Mouse (Mus musculus) embryonic facial prominence, embryonic 14.5 days (tissue): Measurements from ENCODE around the gene Gm21915. TPM values are rescaled to one million over a fixed set of nuclear protein-coding genes. Genes with fewer than 3 reads are reported as not detected.

Experiments used
- ATAC-seq: fragments of 200-750 bp; cut with Nextera tagmentation; 2 replicates; pipeline ENCODE4 v1.8.0; 2017; ENCODE audit warnings: low read depth, moderate number of reproducible peaks, moderate TSS enrichment
- DNase-seq: peaks from one replicate; pipeline ENCODE4 v3.0.0-alpha.2; 2015; ENCODE audit warnings: low spot score
- H3K27ac ChIP-seq: fragments of 300-500 bp; sonication (generic); replicated peaks from 2 replicates; pipeline ENCODE4 v1.5.1; 2014; ENCODE audit warnings: low read depth, mild to moderate bottlenecking, low read length, moderate library complexity
- H3K27me3 ChIP-seq: fragments of 300-500 bp; sonication (generic); replicated peaks from 2 replicates; pipeline ENCODE4 v1.6.1; 2014; ENCODE audit warnings: low read length; ENCODE audit not compliant: control insufficient read depth, insufficient read depth
- H3K36me3 ChIP-seq: fragments of 300-500 bp; sonication (generic); 2 replicates; pipeline ENCODE4 v1.6.1; 2014; ENCODE audit warnings: low read length, mixed read lengths; ENCODE audit not compliant: control insufficient read depth, insufficient read depth
- H3K4me1 ChIP-seq: fragments of 300-500 bp; sonication (generic); 2 replicates; pipeline ENCODE4 v1.6.1; 2014; ENCODE audit warnings: antibody characterized with exemption, low read length; ENCODE audit not compliant: control insufficient read depth, insufficient read depth
- H3K4me2 ChIP-seq: fragments of 300-500 bp; sonication (generic); 2 replicates; pipeline ENCODE4 v1.6.1; 2014; ENCODE audit warnings: low read depth, mild to moderate bottlenecking, low read length, moderate library complexity, mixed read lengths
- H3K4me3 ChIP-seq: fragments of 300-500 bp; sonication (generic); 2 replicates; pipeline ENCODE4 v1.5.1; 2014; ENCODE audit warnings: low read depth, mild to moderate bottlenecking, low read length
- H3K9ac ChIP-seq: fragments of 300-500 bp; sonication (generic); 2 replicates; pipeline ENCODE4 v1.6.1; 2014; ENCODE audit warnings: low read depth, mild to moderate bottlenecking, low read length, moderate library complexity, mixed read lengths
- H3K9me3 ChIP-seq: fragments of 300-500 bp; sonication (generic); 2 replicates; pipeline ENCODE4 v1.6.1; 2016; ENCODE audit warnings: low read length; ENCODE audit not compliant: control insufficient read depth
- WGBS: fragments of 180-500 bp; shearing (Covaris S2); extraction: QIAGEN DNeasy Blood & Tissue Kit; methylation state at CpG from one replicate; pipeline ENCODE4 v1.1.7; 2014; 5-methylcytosine and 5-hydroxymethylcytosine counted together
- polyA plus RNA-seq: library from polyadenylated mRNA; unstranded; fragments of >200 nt; fragmentation: Nextera tagmentation; extraction: Ambion mirVana; gene quantifications from 2 replicates; pipeline ENCODE4 v1.2.1, GENCODE M21; 2014

Gm21915 gene
- polyA plus RNA-seq, 1 experiment from 2014 or later, result not detected

- H3K27ac ChIP-seq, result no peak overlapping the region
- ATAC-seq, result no peak
- H3K9ac ChIP-seq, result no peak overlapping the region
- WGBS, result 86% methylated on average over 4 of the region's 4 CpGs
- no peaks in the 10 kb centered on the region for H3K27me3 ChIP-seq
- DNase-seq, result no peak
- peaks cover 33% of the 10 kb centered on the region for H3K4me1 ChIP-seq
- no peaks in the 10 kb centered on the region for H3K9me3 ChIP-seq
- H3K4me3 ChIP-seq, result no peak overlapping the region
- peaks cover 11% of the 10 kb centered on the region; the same call in 1 of the 2 replicates for H3K36me3 ChIP-seq
- no peak overlapping the region for H3K4me2 ChIP-seq
Observed at GRCm38 (mm10) chr9:40696086-40696485, 25.7 kb downstream of the Gm21915 start.

GRCm38 (mm10) chr9:40699194-40699593 is 28.8 kb downstream of the Gm21915 start:
- 96% methylated on average over 3 of the region's 3 CpGs for WGBS
- Histone ChIP-seq H3K27ac (no peak overlapping the region), H3K9ac (no peak overlapping the region), H3K36me3 (peaks cover 11% of the 10 kb centered on the region; the same call in 1 of the 2 replicates), H3K9me3 (no peaks in the 10 kb centered on the region), H3K27me3 (no peaks in the 10 kb centered on the region), H3K4me2 (no peak overlapping the region), H3K4me3 (no peak overlapping the region), H3K4me1 (peaks cover 13% of the 10 kb centered on the region)
- DNase-seq (no peak), ATAC-seq (no peak)

- H3K27me3 ChIP-seq, result no peaks in the 10 kb centered on the region
- ATAC-seq, result no peak
- 86% methylated on average over 5 of the region's 5 CpGs for WGBS
Observed at GRCm38 (mm10) chr9:40700253-40700652, 29.8 kb downstream of the Gm21915 start.

GRCm38 (mm10) chr9:40704364-40705276 is 34.2 kb downstream of the Gm21915 start:
- DNase-seq (peak; percentile 48), ATAC-seq (0 out of 2 replicates have a peak, but pooled peaks have one; percentile 13)
- Histone ChIP-seq H3K4me1 (peaks cover 29% of the 10 kb centered on the region), H3K27ac (peak overlapping the region; percentile 56), H3K9me3 (no peaks in the 10 kb centered on the region), H3K27me3 (no peaks in the 10 kb centered on the region), H3K4me2 (no peak overlapping the region), H3K4me3 (no peak overlapping the region), H3K9ac (no peak overlapping the region), H3K36me3 (no peaks in the 10 kb centered on the region)
- WGBS, result 16% methylated on average over 10 of the region's 10 CpGs

More at GRCm38 (mm10) chr9:40700253-40700652, 29.8 kb downstream of the Gm21915 start:
- H3K4me1 ChIP-seq, result peaks cover 14% of the 10 kb centered on the region
- peaks cover 11% of the 10 kb centered on the region; the same call in 1 of the 2 replicates for H3K36me3 ChIP-seq
- no peak overlapping the region for H3K27ac ChIP-seq
- H3K9me3 ChIP-seq, result no peaks in the 10 kb centered on the region
- no peak overlapping the region for H3K4me2 ChIP-seq
- no peak overlapping the region for H3K4me3 ChIP-seq
- no peak overlapping the region for H3K9ac ChIP-seq
- no peak for DNase-seq

- Histone ChIP-seq H3K9ac (no peak overlapping the region), H3K36me3 (no peaks in the 10 kb centered on the region), H3K27me3 (no peaks in the 10 kb centered on the region), H3K27ac (peak overlapping the region; percentile 29; the same call in 1 of the 2 replicates), H3K4me3 (no peak overlapping the region), H3K9me3 (no peaks in the 10 kb centered on the region), H3K4me2 (no peak overlapping the region), H3K4me1 (peaks cover 29% of the 10 kb centered on the region)
- peak; percentile 20; the same call in 1 of the 2 replicates for ATAC-seq
- DNase-seq, result peak; percentile 69
- WGBS, result 46% methylated on average over 12 of the region's 12 CpGs
Observed at GRCm38 (mm10) chr9:40708448-40709140, 38.2 kb downstream of the Gm21915 start.

- Histone ChIP-seq H3K4me2 (no peak overlapping the region), H3K4me1 (peaks cover 28% of the 10 kb centered on the region), H3K9ac (no peak overlapping the region), H3K36me3 (no peaks in the 10 kb centered on the region), H3K4me3 (no peak overlapping the region), H3K27me3 (no peaks in the 10 kb centered on the region), H3K9me3 (no peaks in the 10 kb centered on the region), H3K27ac (peak overlapping the region; percentile 29; the same call in 1 of the 2 replicates)
- DNase-seq, result no peak
- ATAC-seq, result no peak
- WGBS, result 71% methylated on average over 7 of the region's 7 CpGs
Observed at GRCm38 (mm10) chr9:40709141-40709537, 38.7 kb downstream of the Gm21915 start.

GRCm38 (mm10) chr9:40709587-40709986 is 39.2 kb downstream of the Gm21915 start:
- Histone ChIP-seq H3K9me3 (no peaks in the 10 kb centered on the region), H3K4me3 (no peak overlapping the region), H3K4me2 (no peak overlapping the region), H3K4me1 (peaks cover 24% of the 10 kb centered on the region), H3K27ac (no peak overlapping the region), H3K36me3 (no peaks in the 10 kb centered on the region), H3K9ac (no peak overlapping the region), H3K27me3 (no peaks in the 10 kb centered on the region)
- no peak for ATAC-seq
- no peak for DNase-seq
- WGBS, result 66% methylated on average over 3 of the region's 3 CpGs

GRCm38 (mm10) chr9:40709991-40710390 is 39.6 kb downstream of the Gm21915 start:
- Histone ChIP-seq H3K27me3 (no peaks in the 10 kb centered on the region), H3K9ac (no peak overlapping the region), H3K4me1 (peaks cover 20% of the 10 kb centered on the region), H3K36me3 (no peaks in the 10 kb centered on the region), H3K27ac (no peak overlapping the region), H3K9me3 (no peaks in the 10 kb centered on the region), H3K4me3 (no peak overlapping the region), H3K4me2 (no peak overlapping the region)
- DNase-seq (no peak), ATAC-seq (no peak; the same call in 1 of the 2 replicates)
- 50% methylated on average over 3 of the region's 3 CpGs for WGBS
